Mouse (Mus musculus): ENCODE results near the gene Gm20388.

DNA sequence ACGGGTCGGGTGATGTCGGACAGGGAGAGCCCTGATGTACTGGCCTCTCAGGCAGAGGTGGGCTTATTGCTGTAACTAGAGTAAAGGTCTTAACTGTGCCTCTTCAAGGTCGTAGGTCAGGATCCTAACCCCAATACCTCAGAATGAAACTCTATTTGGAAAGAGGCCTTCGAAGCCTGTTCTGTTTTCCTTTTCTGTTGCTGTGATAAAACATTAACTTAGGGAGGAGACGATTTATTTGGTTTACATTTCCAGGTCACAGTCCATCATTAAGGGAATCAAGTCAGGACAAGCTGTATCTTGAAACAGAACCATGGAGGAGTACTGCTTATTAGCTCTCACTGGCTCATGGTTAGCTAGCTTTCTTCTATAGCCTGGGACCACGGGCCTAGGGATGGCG lies 4242.1 kb downstream of the Gm20388 start:
- TF ChIP-seq POLR2A (IDR thresholded peaks at IDR 0.05; ENCODE audit: borderline replicate concordance, insufficient read depth, low read length), result no peak
- no peak for TF ChIP-seq CTCF (IDR thresholded peaks at IDR 0.05; ENCODE audit: borderline replicate concordance, insufficient read depth, low read depth, low read length)
